Mouse (Mus musculus) left cerebral cortex, adult 9 months (tissue): ENCODE data around the gene Cep128.
A peak's percentile ranks its signal among the peaks of the same experiment; 100 is the strongest.
"Not testable (repeated sequence)": the region's sequence is repeated elsewhere in the genome, so short reads cannot be mapped to it uniquely, and the experiment has no call there.

ENCODE experiments used
- DNase-seq, 2 experiments: peaks; one replicate each; pipeline ENCODE4 v3.0.0; 2022; ENCODE audit warnings: low spot score in 2 of 2

The Cep128 gene

GRCm38 (mm10) chr12:91059704-91060318, 324.4 kb downstream of the Cep128 start:
- DNase-seq: no peak

GRCm38 (mm10) chr12:91056885-91057284, 327.3 kb downstream of the Cep128 start:
- DNase-seq: no peak

- no peak for DNase-seq
Measured at GRCm38 (mm10) chr12:91052301-91052700, 331.9 kb downstream of the Cep128 start.

GRCm38 (mm10) chr12:91050593-91051325, 333.4 kb downstream of the Cep128 start:
- DNase-seq: peak in 1 of 2 experiments; percentile 5

GRCm38 (mm10) chr12:91041363-91041762, 342.8 kb downstream of the Cep128 start:
- no peak for DNase-seq

- no peak for DNase-seq
Measured at GRCm38 (mm10) chr12:91040267-91040905, 343.8 kb downstream of the Cep128 start.

GRCm38 (mm10) chr12:91029116-91029515, 355.1 kb downstream of the Cep128 start:
- no peak for DNase-seq

- no peak for DNase-seq
Measured at GRCm38 (mm10) chr12:91027681-91028080, 356.5 kb downstream of the Cep128 start.

GRCm38 (mm10) chr12:91027100-91027499, 357.1 kb downstream of the Cep128 start:
- DNase-seq: no peak

GRCm38 (mm10) chr12:91015075-91015474, 369.1 kb downstream of the Cep128 start:
- DNase-seq: no peak

- DNase-seq: no peak
Measured at GRCm38 (mm10) chr12:91013043-91013442, 371.2 kb downstream of the Cep128 start.

- DNase-seq: no peak
Measured at GRCm38 (mm10) chr12:91012184-91012583, 372.0 kb downstream of the Cep128 start.

GRCm38 (mm10) chr12:91008736-91009135, 375.5 kb downstream of the Cep128 start:
- no peak for DNase-seq

GRCm38 (mm10) chr12:91008170-91008569, 376.0 kb downstream of the Cep128 start:
- no peak for DNase-seq

- DNase-seq: no peak
Measured at GRCm38 (mm10) chr12:90997539-90997938, 386.7 kb downstream of the Cep128 start.

GRCm38 (mm10) chr12:90993331-90993730, 390.9 kb downstream of the Cep128 start:
- no peak for DNase-seq

GRCm38 (mm10) chr12:90987782-90988181, 396.4 kb downstream of the Cep128 start:
- no peak for DNase-seq

- DNase-seq: no peak
Measured at GRCm38 (mm10) chr12:90987259-90987658, 396.9 kb downstream of the Cep128 start.

- no peak for DNase-seq
Measured at GRCm38 (mm10) chr12:90982018-90982417, 402.2 kb downstream of the Cep128 start.

- not testable (repeated sequence) for DNase-seq
Measured at GRCm38 (mm10) chr12:90976406-90976805, 407.8 kb downstream of the Cep128 start.

GRCm38 (mm10) chr12:90975429-90975828, 408.8 kb downstream of the Cep128 start:
- DNase-seq: no peak

GRCm38 (mm10) chr12:90971156-90971555, 413.1 kb downstream of the Cep128 start:
- no peak for DNase-seq
